Mouse (Mus musculus) heart, adult 2 months (tissue): ENCODE results near the gene Prrc2a.
"Not testable (repeated sequence)": the region's sequence is repeated elsewhere in the genome, so short reads cannot be mapped to it uniquely, and the experiment has no call there.

Source experiments
- CTCF ChIP-seq: fragments of 200-600 bp; IDR thresholded peaks from 2 replicates; pipeline ENCODE4 v1.8.1; 2022; ENCODE audit warnings: antibody characterized with exemption, mild to moderate bottlenecking, moderate library complexity
- POLR2A ChIP-seq: fragments of 200-500 bp; IDR thresholded peaks from 2 replicates; pipeline ENCODE4 v1.6.1; 2011; ENCODE audit warnings: mild to moderate bottlenecking, low read depth, low read length, control low read depth; ENCODE audit not compliant: insufficient read depth

- not testable (repeated sequence) for TF ChIP-seq CTCF, POLR2A
These were observed 40.3 kb downstream of the Prrc2a start for GRCm38 (mm10) chr17:35124261-35124896.
